Mouse (Mus musculus): ENCODE measurements at regions not wholly inside any gene's neighbourhood (a gene's known extent, or its start where the extent isn't known, plus 50 kb on each side); places are given as distances from the start of the nearest gene placed in this dataset.

GRCm38 (mm10) chr1:91626090-91626489 lies 85.7 kb downstream of the Asb1 start:
- Histone ChIP-seq H3K4me3 (ENCODE audit: low read length) (no peak overlapping the region), H3K4me2 (replicated peaks; ENCODE audit: low read depth, low read length) (no peak overlapping the region), H3K27me3 (ENCODE audit: control insufficient read depth, insufficient read depth, low read length) (no peaks in the 10 kb centered on the region), H3K9me3 (ENCODE audit: control insufficient read depth, low read length) (no peaks in the 10 kb centered on the region), H3K9ac (ENCODE audit: low read depth, low read length) (no peak overlapping the region), H3K4me1 (ENCODE audit: control insufficient read depth, insufficient read depth, low read length) (0 out of 2 replicates have a peak, but pooled peaks cover 7% of the 10 kb centered on the region), H3K27ac (ENCODE audit: low read depth, low read length) (no peak overlapping the region), H3K36me3 (ENCODE audit: control insufficient read depth, insufficient read depth, low read length) (no peaks in the 10 kb centered on the region)
- WGBS, result 34% methylated on average over 11 of the region's 11 CpGs
- no peak for ATAC-seq (ENCODE audit: low FRiP score, low TSS enrichment)

GRCm38 (mm10) chr1:91630206-91630605 lies 89.9 kb downstream of the Asb1 start:
- H3K36me3 ChIP-seq (ENCODE audit: control insufficient read depth, insufficient read depth, low read length), result no peaks in the 10 kb centered on the region
- H3K9ac ChIP-seq (ENCODE audit: low read depth, low read length), result no peak overlapping the region
- H3K9me3 ChIP-seq (ENCODE audit: control insufficient read depth, low read length), result no peaks in the 10 kb centered on the region
- no peak overlapping the region for H3K4me3 ChIP-seq (ENCODE audit: low read length)
- 0 out of 2 replicates have a peak, but pooled peaks cover 7% of the 10 kb centered on the region for H3K4me1 ChIP-seq (ENCODE audit: control insufficient read depth, insufficient read depth, low read length)
- WGBS, result 46% methylated on average over 12 of the region's 12 CpGs
- no peak for ATAC-seq (ENCODE audit: low FRiP score, low TSS enrichment)
- no peaks in the 10 kb centered on the region for H3K27me3 ChIP-seq (ENCODE audit: control insufficient read depth, insufficient read depth, low read length)
- H3K4me2 ChIP-seq (replicated peaks; ENCODE audit: low read depth, low read length), result no peak overlapping the region
- H3K27ac ChIP-seq (ENCODE audit: low read depth, low read length), result no peak overlapping the region

GRCm38 (mm10) chr1:91630871-91631410 lies 90.6 kb downstream of the Asb1 start:
- WGBS, result 63% methylated on average over 6 of the region's 6 CpGs
- no peaks in the 10 kb centered on the region for H3K36me3 ChIP-seq (ENCODE audit: control insufficient read depth, insufficient read depth, low read length)
- H3K4me2 ChIP-seq (replicated peaks; ENCODE audit: low read depth, low read length), result no peak overlapping the region
- no peaks in the 10 kb centered on the region for H3K27me3 ChIP-seq (ENCODE audit: control insufficient read depth, insufficient read depth, low read length)
- no peaks in the 10 kb centered on the region for H3K9me3 ChIP-seq (ENCODE audit: control insufficient read depth, low read length)
- H3K9ac ChIP-seq (ENCODE audit: low read depth, low read length), result no peak overlapping the region
- 0 out of 2 replicates have a peak, but pooled peaks cover 3% of the 10 kb centered on the region for H3K4me1 ChIP-seq (ENCODE audit: control insufficient read depth, insufficient read depth, low read length)
- H3K27ac ChIP-seq (ENCODE audit: low read depth, low read length), result no peak overlapping the region
- H3K4me3 ChIP-seq (ENCODE audit: low read length), result no peak overlapping the region
- no peak for ATAC-seq (ENCODE audit: low FRiP score, low TSS enrichment)

- H3K4me1 ChIP-seq (ENCODE audit: control insufficient read depth, insufficient read depth, low read length), result no peaks in the 10 kb centered on the region
- H3K9ac ChIP-seq (ENCODE audit: low read depth, low read length), result no peak overlapping the region
- H3K9me3 ChIP-seq (ENCODE audit: control insufficient read depth, low read length), result no peaks in the 10 kb centered on the region
- H3K36me3 ChIP-seq (ENCODE audit: control insufficient read depth, insufficient read depth, low read length), result no peaks in the 10 kb centered on the region
- no peak overlapping the region for H3K4me3 ChIP-seq (ENCODE audit: low read length)
- no peak overlapping the region for H3K4me2 ChIP-seq (replicated peaks; ENCODE audit: low read depth, low read length)
- ATAC-seq (ENCODE audit: low FRiP score, low TSS enrichment), result no peak
- H3K27me3 ChIP-seq (ENCODE audit: control insufficient read depth, insufficient read depth, low read length), result no peaks in the 10 kb centered on the region
- H3K27ac ChIP-seq (ENCODE audit: low read depth, low read length), result no peak overlapping the region
- 90% methylated on average over 15 of the region's 15 CpGs for WGBS
Observed at GRCm38 (mm10) chr1:91632906-91633493, 92.7 kb downstream of the Asb1 start.

- Histone ChIP-seq H3K27ac (ENCODE audit: low read depth, low read length) (no peak overlapping the region), H3K4me3 (ENCODE audit: low read length) (no peak overlapping the region), H3K9me3 (ENCODE audit: control insufficient read depth, low read length) (no peaks in the 10 kb centered on the region), H3K27me3 (ENCODE audit: control insufficient read depth, insufficient read depth, low read length) (no peaks in the 10 kb centered on the region), H3K36me3 (ENCODE audit: control insufficient read depth, insufficient read depth, low read length) (no peaks in the 10 kb centered on the region), H3K4me1 (ENCODE audit: control insufficient read depth, insufficient read depth, low read length) (no peaks in the 10 kb centered on the region), H3K9ac (ENCODE audit: low read depth, low read length) (no peak overlapping the region), H3K4me2 (replicated peaks; ENCODE audit: low read depth, low read length) (no peak overlapping the region)
- 83% methylated on average over 2 of the region's 2 CpGs for WGBS
- ATAC-seq (ENCODE audit: low FRiP score, low TSS enrichment), result no peak
Observed at GRCm38 (mm10) chr1:91636571-91636970, 96.2 kb downstream of the Asb1 start.

- no peak overlapping the region for H3K4me3 ChIP-seq (ENCODE audit: low read length)
- H3K36me3 ChIP-seq (ENCODE audit: control insufficient read depth, insufficient read depth, low read length), result no peaks in the 10 kb centered on the region
- no peak overlapping the region for H3K27ac ChIP-seq (ENCODE audit: low read depth, low read length)
- 54% methylated on average over 5 of the region's 5 CpGs for WGBS
- no peak overlapping the region for H3K9ac ChIP-seq (ENCODE audit: low read depth, low read length)
- no peak for ATAC-seq (ENCODE audit: low FRiP score, low TSS enrichment)
- no peaks in the 10 kb centered on the region for H3K4me1 ChIP-seq (ENCODE audit: control insufficient read depth, insufficient read depth, low read length)
- no peaks in the 10 kb centered on the region for H3K9me3 ChIP-seq (ENCODE audit: control insufficient read depth, low read length)
- H3K4me2 ChIP-seq (replicated peaks; ENCODE audit: low read depth, low read length), result no peak overlapping the region
- H3K27me3 ChIP-seq (ENCODE audit: control insufficient read depth, insufficient read depth, low read length), result no peaks in the 10 kb centered on the region
Observed at GRCm38 (mm10) chr1:91640551-91640950, 100.2 kb downstream of the Asb1 start.

GRCm38 (mm10) chr1:91658991-91659441 lies 118.7 kb downstream of the Asb1 start:
- Histone ChIP-seq H3K36me3 (ENCODE audit: control insufficient read depth, insufficient read depth, low read length) (no peaks in the 10 kb centered on the region), H3K27me3 (ENCODE audit: control insufficient read depth, insufficient read depth, low read length) (no peaks in the 10 kb centered on the region; the same call in 1 of the 2 replicates), H3K9me3 (ENCODE audit: control insufficient read depth, low read length) (no peaks in the 10 kb centered on the region), H3K4me3 (ENCODE audit: low read length) (no peak overlapping the region), H3K9ac (ENCODE audit: low read depth, low read length) (no peak overlapping the region), H3K4me1 (ENCODE audit: control insufficient read depth, insufficient read depth, low read length) (no peaks in the 10 kb centered on the region), H3K4me2 (replicated peaks; ENCODE audit: low read depth, low read length) (no peak overlapping the region), H3K27ac (ENCODE audit: low read depth, low read length) (no peak overlapping the region)
- WGBS, result 78% methylated on average over 12 of the region's 15 CpGs
- ATAC-seq (ENCODE audit: low FRiP score, low TSS enrichment), result no peak

GRCm38 (mm10) chr1:91659486-91659885 lies 119.1 kb downstream of the Asb1 start:
- Histone ChIP-seq H3K27ac (ENCODE audit: low read depth, low read length) (no peak overlapping the region), H3K4me3 (ENCODE audit: low read length) (no peak overlapping the region), H3K4me1 (ENCODE audit: control insufficient read depth, insufficient read depth, low read length) (no peaks in the 10 kb centered on the region), H3K27me3 (ENCODE audit: control insufficient read depth, insufficient read depth, low read length) (no peaks in the 10 kb centered on the region; the same call in 1 of the 2 replicates), H3K9me3 (ENCODE audit: control insufficient read depth, low read length) (no peaks in the 10 kb centered on the region), H3K9ac (ENCODE audit: low read depth, low read length) (no peak overlapping the region), H3K36me3 (ENCODE audit: control insufficient read depth, insufficient read depth, low read length) (no peaks in the 10 kb centered on the region), H3K4me2 (replicated peaks; ENCODE audit: low read depth, low read length) (no peak overlapping the region)
- WGBS, result 68% methylated on average over 8 of the region's 8 CpGs
- ATAC-seq (ENCODE audit: low FRiP score, low TSS enrichment), result no peak

- Histone ChIP-seq H3K27ac (ENCODE audit: low read depth, low read length) (no peak overlapping the region), H3K9ac (ENCODE audit: low read depth, low read length) (no peak overlapping the region), H3K4me2 (replicated peaks; ENCODE audit: low read depth, low read length) (no peak overlapping the region), H3K27me3 (ENCODE audit: control insufficient read depth, insufficient read depth, low read length) (no peaks in the 10 kb centered on the region; the same call in 1 of the 2 replicates), H3K4me1 (ENCODE audit: control insufficient read depth, insufficient read depth, low read length) (no peaks in the 10 kb centered on the region), H3K9me3 (ENCODE audit: control insufficient read depth, low read length) (no peaks in the 10 kb centered on the region), H3K4me3 (ENCODE audit: low read length) (no peak overlapping the region), H3K36me3 (ENCODE audit: control insufficient read depth, insufficient read depth, low read length) (no peaks in the 10 kb centered on the region)
- WGBS, result 94% methylated on average over 2 of the region's 2 CpGs
- no peak for ATAC-seq (ENCODE audit: low FRiP score, low TSS enrichment)
Observed at GRCm38 (mm10) chr1:91663289-91663688, 122.9 kb downstream of the Asb1 start.
